Mouse (Mus musculus): ENCODE data around the gene D930007J09Rik. TPM values are rescaled to one million over a fixed set of nuclear protein-coding genes. Genes with fewer than 3 reads are reported as not detected.

Gene D930007J09Rik
- polyA plus RNA-seq, 1 experiment from 2014 or later = not detected

DNA sequence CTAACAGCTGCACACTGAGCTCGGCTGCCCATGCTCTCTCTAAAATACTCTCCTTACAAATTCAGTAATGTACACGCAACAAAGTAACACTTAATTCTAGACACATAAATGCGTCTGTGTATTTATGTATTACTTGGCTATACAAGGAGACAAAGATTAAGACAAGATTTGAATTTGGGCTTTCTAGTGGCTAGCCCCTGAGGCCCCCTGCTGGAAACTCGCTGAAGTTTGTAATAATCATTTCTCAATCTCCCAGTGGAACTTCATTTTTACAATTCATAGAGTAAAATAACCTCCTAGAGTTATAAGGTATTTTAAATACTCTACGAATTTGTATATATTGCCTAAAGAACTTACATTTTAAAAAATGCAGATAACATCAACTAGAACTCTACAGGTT, 19.6 kb downstream of the D930007J09Rik start:
- Histone ChIP-seq H3K27ac (no peak overlapping the region), H3K4me2 (no peak overlapping the region), H3K27me3 (no peaks in the 10 kb centered on the region), H3K4me3 (no peak overlapping the region), H3K9me3 (no peaks in the 10 kb centered on the region), H3K9ac (no peak overlapping the region), H3K4me1 (no peaks in the 10 kb centered on the region), H3K36me3 (no peaks in the 10 kb centered on the region)
- ATAC-seq (ENCODE audit: borderline replicate concordance, extremely low read depth, low FRiP score, low TSS enrichment) = no peak
- WGBS = 44% methylated on average over 5 of the region's 5 CpGs

DNA sequence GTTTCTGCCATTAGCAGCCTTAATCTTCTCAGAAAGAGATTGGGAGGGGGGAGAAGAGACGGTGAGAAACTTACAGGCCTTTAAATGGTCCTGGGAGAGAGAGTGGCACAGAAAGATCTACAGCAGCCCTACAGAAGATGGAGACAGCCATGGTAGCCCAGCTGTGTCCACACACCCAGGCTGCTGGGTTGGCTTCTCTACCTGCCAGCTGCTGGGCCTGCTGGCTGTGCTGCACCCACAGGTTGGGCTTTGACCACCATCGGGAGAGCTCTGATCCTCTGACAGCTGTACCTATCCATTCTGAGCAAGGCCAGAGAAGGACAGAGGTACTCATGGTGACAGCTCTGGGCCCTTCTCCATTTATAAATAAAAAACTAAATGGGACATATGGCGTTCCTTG, 23.8 kb downstream of the D930007J09Rik start:
- no peak for ATAC-seq (ENCODE audit: borderline replicate concordance, extremely low read depth, low FRiP score, low TSS enrichment)
- H3K36me3 ChIP-seq = no peaks in the 10 kb centered on the region
- H3K4me2 ChIP-seq = no peak overlapping the region
- no peaks in the 10 kb centered on the region for H3K9me3 ChIP-seq
- no peak overlapping the region for H3K4me3 ChIP-seq
- H3K27me3 ChIP-seq = no peaks in the 10 kb centered on the region
- H3K27ac ChIP-seq = no peak overlapping the region
- H3K4me1 ChIP-seq = no peaks in the 10 kb centered on the region
- H3K9ac ChIP-seq = no peak overlapping the region
- 72% methylated on average over 3 of the region's 3 CpGs for whole genome bisulfite sequencing

DNA sequence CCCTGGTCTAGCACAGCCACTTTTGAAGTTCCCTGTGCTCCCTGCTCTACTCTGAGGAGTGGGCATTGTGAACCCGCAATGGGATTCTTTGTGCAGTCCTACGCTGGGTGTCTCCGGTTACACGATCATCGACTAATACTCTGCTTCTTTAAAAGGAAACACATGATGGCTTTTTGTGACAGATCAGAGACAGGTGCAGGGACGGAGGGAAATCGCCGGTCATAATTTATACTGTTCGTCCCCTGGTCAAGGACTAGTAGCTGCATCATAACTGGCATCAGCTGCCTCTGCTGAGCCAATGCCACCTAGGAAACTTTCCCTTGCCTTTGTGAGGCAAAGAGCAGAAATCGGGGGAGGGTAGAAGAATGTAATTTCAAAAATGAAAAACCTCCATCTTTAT, 26.3 kb downstream of the D930007J09Rik start:
- Histone ChIP-seq H3K36me3 (no peaks in the 10 kb centered on the region), H3K9ac (no peak overlapping the region), H3K4me3 (no peak overlapping the region), H3K27me3 (no peaks in the 10 kb centered on the region), H3K9me3 (no peaks in the 10 kb centered on the region), H3K27ac (no peak overlapping the region), H3K4me1 (no peaks in the 10 kb centered on the region), H3K4me2 (no peak overlapping the region)
- ATAC-seq (ENCODE audit: borderline replicate concordance, extremely low read depth, low FRiP score, low TSS enrichment) = no peak
- 85% methylated on average over 10 of the region's 10 CpGs for whole genome bisulfite sequencing

DNA sequence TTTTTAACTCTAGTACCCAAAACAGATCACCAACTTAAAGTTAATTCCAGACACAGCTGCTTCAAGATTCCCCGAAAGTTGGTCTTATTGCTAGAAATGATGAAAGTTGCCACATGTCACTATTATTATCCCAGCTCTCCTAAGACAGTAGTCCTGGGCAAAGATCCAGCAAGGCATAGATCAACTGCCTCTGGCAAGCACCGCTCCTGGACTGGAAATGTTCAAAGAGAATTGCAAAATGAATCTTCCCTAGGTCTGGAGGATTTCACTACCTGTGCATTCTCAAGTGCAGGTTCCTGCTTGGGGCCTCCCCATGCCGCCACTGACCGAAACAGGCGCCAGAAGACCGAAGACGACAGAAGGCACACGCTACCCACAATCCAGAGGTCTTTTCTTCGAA, 26.8 kb downstream of the D930007J09Rik start:
- Histone ChIP-seq H3K4me2 (no peak overlapping the region), H3K27ac (no peak overlapping the region), H3K27me3 (no peaks in the 10 kb centered on the region), H3K4me1 (no peaks in the 10 kb centered on the region), H3K4me3 (no peak overlapping the region), H3K9ac (no peak overlapping the region), H3K36me3 (no peaks in the 10 kb centered on the region), H3K9me3 (no peaks in the 10 kb centered on the region)
- no peak for ATAC-seq (ENCODE audit: borderline replicate concordance, extremely low read depth, low FRiP score, low TSS enrichment)
- 83% methylated on average over 9 of the region's 9 CpGs for WGBS

DNA sequence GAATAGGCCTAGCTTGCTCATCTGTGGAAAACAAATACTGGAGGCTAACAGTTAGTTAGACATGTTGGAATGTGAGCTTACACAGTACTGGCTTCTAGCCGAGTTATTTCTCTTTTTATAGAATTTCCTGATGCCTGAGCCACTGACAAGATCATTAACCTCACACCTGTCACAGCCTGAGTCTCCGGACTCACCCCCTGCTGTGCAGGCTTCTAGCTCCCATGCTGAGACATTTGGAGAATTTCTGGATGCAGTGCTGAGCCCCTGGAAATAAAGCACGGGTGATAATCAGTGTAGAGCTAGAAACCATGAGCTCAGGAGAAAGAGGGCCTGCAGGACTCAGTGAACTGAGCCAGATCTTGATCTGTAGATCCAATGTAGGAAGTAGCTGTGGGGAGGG, 32.7 kb downstream of the D930007J09Rik start:
- Histone ChIP-seq H3K4me1 (no peaks in the 10 kb centered on the region), H3K9me3 (no peaks in the 10 kb centered on the region), H3K4me3 (no peak overlapping the region), H3K36me3 (no peaks in the 10 kb centered on the region), H3K27ac (no peak overlapping the region), H3K27me3 (no peaks in the 10 kb centered on the region), H3K9ac (no peak overlapping the region), H3K4me2 (no peak overlapping the region)
- WGBS = 12% methylated on average over 3 of the region's 3 CpGs
- no peak for ATAC-seq (ENCODE audit: borderline replicate concordance, extremely low read depth, low FRiP score, low TSS enrichment)

DNA sequence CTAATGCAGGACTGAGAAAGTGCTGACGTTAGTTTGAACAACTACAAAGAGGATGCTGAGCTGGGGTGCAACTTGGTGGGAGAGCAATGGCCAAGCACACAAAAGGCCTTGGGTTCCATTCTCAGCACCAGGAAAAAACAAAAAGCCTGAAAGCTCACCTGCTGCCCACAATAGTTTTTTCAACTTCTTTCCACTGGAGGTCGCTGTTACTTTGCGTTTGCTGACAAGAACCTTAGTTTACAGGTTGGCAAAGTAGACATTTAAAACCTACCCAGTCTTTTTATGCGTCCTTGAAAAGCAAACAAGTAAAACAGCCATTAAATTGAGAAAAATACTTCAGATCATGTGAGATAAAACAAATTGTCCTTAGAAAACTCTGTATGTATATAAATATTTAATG, 34.5 kb downstream of the D930007J09Rik start:
- H3K36me3 ChIP-seq = no peaks in the 10 kb centered on the region
- no peak overlapping the region for H3K27ac ChIP-seq
- 9% methylated on average over 4 of the region's 4 CpGs for WGBS
- no peak overlapping the region for H3K4me2 ChIP-seq
- H3K9ac ChIP-seq = no peak overlapping the region
- ATAC-seq (ENCODE audit: borderline replicate concordance, extremely low read depth, low FRiP score, low TSS enrichment) = no peak
- no peak overlapping the region for H3K4me3 ChIP-seq
- no peaks in the 10 kb centered on the region for H3K9me3 ChIP-seq
- no peaks in the 10 kb centered on the region for H3K27me3 ChIP-seq
- no peaks in the 10 kb centered on the region for H3K4me1 ChIP-seq

DNA sequence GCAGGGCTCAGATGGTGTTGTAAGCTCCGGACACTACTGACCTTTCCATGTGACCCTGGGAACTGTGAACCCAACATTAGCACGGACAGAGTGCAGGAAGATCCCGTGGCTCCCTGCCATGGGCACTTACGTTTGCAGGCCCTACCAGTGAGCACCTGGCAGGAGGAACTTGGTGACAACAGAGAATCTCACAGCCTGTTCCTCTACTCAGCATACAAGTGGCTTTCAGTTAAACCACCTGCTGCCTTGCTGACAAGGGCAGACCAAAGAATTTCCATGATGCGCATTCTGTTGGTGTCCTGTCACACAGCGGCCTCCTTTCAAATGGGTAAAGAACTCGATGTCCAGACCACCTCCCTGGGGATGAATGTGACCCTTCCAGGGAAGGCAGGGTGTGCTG, 38.2 kb downstream of the D930007J09Rik start:
- 32% methylated on average over 7 of the region's 7 CpGs for WGBS
- no peak for ATAC-seq (ENCODE audit: borderline replicate concordance, extremely low read depth, low FRiP score, low TSS enrichment)
- H3K9ac ChIP-seq = no peak overlapping the region

DNA sequence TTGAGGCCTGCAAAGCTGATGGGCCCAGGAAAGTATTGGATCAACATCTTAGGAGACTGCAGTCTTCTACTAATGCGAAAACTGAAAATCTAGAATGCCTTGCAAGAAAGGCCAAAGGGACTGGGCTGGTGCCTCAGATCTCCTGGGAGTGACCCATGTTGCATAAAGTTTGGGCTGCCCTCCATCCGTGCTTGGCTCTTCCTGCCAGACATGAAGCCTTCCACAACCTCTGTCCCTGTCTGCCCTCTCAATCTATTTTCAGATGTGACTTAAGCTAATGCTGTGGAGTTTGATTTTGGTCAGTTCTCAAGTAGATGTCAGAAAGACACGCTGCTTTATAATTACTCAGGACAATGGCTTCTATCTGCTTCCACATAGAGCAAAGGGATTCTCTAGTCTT, 39.5 kb downstream of the D930007J09Rik start:
- WGBS = 77% methylated on average over 3 of the region's 3 CpGs

More for the DNA sequence above, 38.2 kb downstream of the D930007J09Rik start:
- Histone ChIP-seq H3K4me2 (no peak overlapping the region), H3K4me1 (no peaks in the 10 kb centered on the region), H3K4me3 (no peak overlapping the region), H3K27ac (no peak overlapping the region), H3K9me3 (no peaks in the 10 kb centered on the region), H3K27me3 (no peaks in the 10 kb centered on the region), H3K36me3 (no peaks in the 10 kb centered on the region)

DNA sequence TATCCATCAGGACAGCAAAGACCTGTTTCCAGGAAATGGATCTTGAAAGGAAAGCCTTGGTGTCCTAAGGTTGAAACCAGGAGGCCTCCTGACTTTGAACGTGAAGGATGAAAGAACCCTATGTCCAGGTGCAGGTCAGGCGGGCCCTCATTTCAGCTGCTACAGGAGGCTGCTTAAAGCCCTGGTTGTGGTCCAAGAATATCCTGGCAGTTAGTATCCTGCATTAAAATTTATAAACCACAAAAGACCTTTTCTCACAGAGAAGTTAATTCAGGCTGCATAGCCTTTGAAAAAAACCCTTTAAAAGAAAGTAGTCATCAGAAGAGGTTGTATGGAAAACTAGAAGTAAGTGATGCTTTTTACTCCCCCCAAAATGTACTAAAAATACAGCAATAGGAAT, 41.9 kb downstream of the D930007J09Rik start:
- Histone ChIP-seq H3K27me3 (no peaks in the 10 kb centered on the region), H3K36me3 (no peaks in the 10 kb centered on the region), H3K4me1 (no peaks in the 10 kb centered on the region; the same call in 1 of the 2 replicates), H3K4me3 (no peak overlapping the region), H3K27ac (no peak overlapping the region), H3K9me3 (no peaks in the 10 kb centered on the region), H3K4me2 (no peak overlapping the region), H3K9ac (no peak overlapping the region)
- no peak for ATAC-seq (ENCODE audit: borderline replicate concordance, extremely low read depth, low FRiP score, low TSS enrichment)
- WGBS = 81% methylated on average over 2 of the region's 2 CpGs

More for the DNA sequence above, 39.5 kb downstream of the D930007J09Rik start:
- H3K9me3 ChIP-seq = no peaks in the 10 kb centered on the region
- H3K4me3 ChIP-seq = no peak overlapping the region
- H3K27me3 ChIP-seq = no peaks in the 10 kb centered on the region
- H3K4me2 ChIP-seq = no peak overlapping the region
- no peaks in the 10 kb centered on the region for H3K36me3 ChIP-seq
- no peaks in the 10 kb centered on the region; the same call in 1 of the 2 replicates for H3K4me1 ChIP-seq
- H3K9ac ChIP-seq = no peak overlapping the region
- no peak overlapping the region for H3K27ac ChIP-seq
- ATAC-seq (ENCODE audit: borderline replicate concordance, extremely low read depth, low FRiP score, low TSS enrichment) = no peak

DNA sequence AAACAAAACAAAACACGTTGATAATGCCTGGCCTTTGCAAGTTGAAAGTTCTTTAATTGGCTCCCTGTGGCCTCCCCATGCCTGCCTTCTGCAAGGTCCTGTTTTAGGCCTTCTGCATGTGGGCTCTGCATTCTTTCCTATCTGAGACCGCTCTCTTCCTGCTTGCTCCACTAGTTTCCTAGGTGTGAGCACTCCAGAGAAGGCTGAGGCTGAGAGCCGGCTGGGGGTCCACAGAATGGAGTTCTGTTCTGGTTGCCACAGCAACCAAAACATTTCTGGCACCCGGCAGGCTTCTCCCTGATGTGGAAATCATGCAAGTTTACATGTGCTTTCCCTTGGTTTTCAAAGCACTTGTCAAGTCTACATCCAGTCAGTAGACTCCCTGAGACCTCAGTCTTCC, 43.6 kb downstream of the D930007J09Rik start:
- H3K27me3 ChIP-seq = no peaks in the 10 kb centered on the region

More for the DNA sequence above, 43.6 kb downstream of the D930007J09Rik start:
- Histone ChIP-seq H3K4me2 (no peak overlapping the region), H3K4me3 (no peak overlapping the region), H3K9ac (no peak overlapping the region), H3K4me1 (no peaks in the 10 kb centered on the region; the same call in 1 of the 2 replicates), H3K36me3 (no peaks in the 10 kb centered on the region), H3K9me3 (no peaks in the 10 kb centered on the region), H3K27ac (no peak overlapping the region)
- ATAC-seq (ENCODE audit: borderline replicate concordance, extremely low read depth, low FRiP score, low TSS enrichment) = no peak
- 20% methylated on average over 4 of the region's 4 CpGs for WGBS

Other genes with a start within 250 kb of the D930007J09Rik start
- gene Mylk4, start 18.9 kb downstream of the D930007J09Rik start, polyA plus RNA-seq (2015; fragmentation: Nextera tagmentation; extraction: Ambion mirVana) = 0.10 and 0.19 TPM in 2 replicates
- 29.9 and 30.5 TPM in 2 replicates for gene Wrnip1, start 811 bp downstream of the D930007J09Rik start, polyA plus RNA-seq (2015; fragmentation: Nextera tagmentation; extraction: Ambion mirVana)
- gene Serpinb1a, start 48.3 kb upstream of the D930007J09Rik start, polyA plus RNA-seq (2015; fragmentation: Nextera tagmentation; extraction: Ambion mirVana) = 5.8 and 8.9 TPM in 2 replicates
- not detected in 2 replicates for gene Serpinb1c, start 95.4 kb upstream of the D930007J09Rik start, polyA plus RNA-seq (2015; fragmentation: Nextera tagmentation; extraction: Ambion mirVana)
- 34.5 and 34.6 TPM in 2 replicates for gene Serpinb6b, start 162.4 kb upstream of the D930007J09Rik start, polyA plus RNA-seq (2015; fragmentation: Nextera tagmentation; extraction: Ambion mirVana)
- gene Serpinb9, start 200.4 kb upstream of the D930007J09Rik start, polyA plus RNA-seq (2015; fragmentation: Nextera tagmentation; extraction: Ambion mirVana) = 32.3 and 36.3 TPM in 2 replicates
- 0.15 and 0.19 TPM in 2 replicates for gene Serpinb9b, start 224.6 kb upstream of the D930007J09Rik start, polyA plus RNA-seq (2015; fragmentation: Nextera tagmentation; extraction: Ambion mirVana)